Mouse (Mus musculus) kidney, postnatal 4 days (tissue): ENCODE measurements at regions not wholly inside any gene's neighbourhood (a gene's known extent, or its start where the extent isn't known, plus 50 kb on each side); places are given as distances from the start of the nearest gene placed in this dataset.

Source experiments
- DNase-seq, 2 experiments: peaks; one replicate each; pipeline ENCODE4 v3.0.0; 2021; ENCODE audit warnings: mixed read lengths in 2 of 2

DNA sequence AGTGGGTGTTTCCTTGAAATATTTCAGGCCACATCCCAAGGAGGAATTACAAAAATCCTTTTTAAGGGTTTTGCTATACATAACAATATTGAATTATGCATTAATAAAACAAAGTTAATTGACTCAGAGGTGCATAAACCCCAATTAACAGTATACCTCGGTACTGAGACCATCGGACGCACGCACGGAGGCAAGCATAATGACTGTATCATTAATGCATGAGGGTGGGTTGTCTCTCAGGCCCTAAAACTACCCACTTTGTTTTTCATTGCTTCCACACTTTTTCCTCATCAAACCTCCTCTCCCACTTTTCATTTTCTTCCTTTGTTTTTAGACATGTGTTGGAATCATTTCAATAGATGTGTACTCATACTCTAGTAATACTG lies 339.6 kb downstream of the Btg1 start:
- no peak for DNase-seq

DNA sequence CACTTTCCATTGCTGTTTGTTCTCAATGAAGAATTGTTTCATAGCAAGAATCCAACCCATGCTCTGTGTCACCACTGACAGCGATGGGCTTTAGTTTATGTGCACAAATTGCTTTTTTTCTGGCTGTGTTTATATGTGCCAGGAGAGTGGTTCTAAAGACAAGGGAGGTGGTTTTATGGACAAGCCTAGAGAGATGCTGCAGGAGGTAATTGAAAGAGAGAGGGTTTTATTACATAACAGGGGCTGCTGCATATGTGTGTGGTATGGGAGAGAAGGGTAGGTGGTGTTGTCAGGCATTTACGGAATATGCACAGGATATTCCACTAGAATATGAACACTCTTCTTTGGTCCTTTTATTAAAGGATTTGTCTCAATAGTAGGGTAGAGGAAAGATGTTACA lies 340.2 kb downstream of the Btg1 start:
- DNase-seq = no peak

GRCm38 (mm10) chr10:96969825-96970224 lies 353.0 kb downstream of the Btg1 start:
- DNase-seq = no peak

GRCm38 (mm10) chr10:96970737-96971136 lies 353.9 kb downstream of the Btg1 start:
- no peak for DNase-seq

DNA sequence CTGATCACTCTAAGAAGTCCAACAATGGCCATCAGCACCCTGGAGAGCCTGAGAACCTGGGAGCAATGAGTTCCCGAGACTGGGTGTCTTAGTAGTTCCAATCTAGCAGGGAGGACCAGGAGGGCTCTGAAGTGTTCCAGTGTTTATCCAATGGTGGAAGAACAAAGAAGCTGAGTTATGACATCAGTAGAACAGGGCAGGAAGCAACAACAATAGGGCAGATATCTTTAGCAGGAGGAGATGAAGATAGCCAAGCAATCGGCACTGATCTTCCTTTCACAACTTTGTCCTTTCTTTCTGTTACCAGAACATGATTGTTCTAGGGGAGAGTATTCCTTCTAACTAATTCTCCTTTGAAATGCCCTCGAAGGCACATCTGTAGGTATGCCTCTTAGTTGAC lies 355.0 kb downstream of the Btg1 start:
- DNase-seq = no peak

DNA sequence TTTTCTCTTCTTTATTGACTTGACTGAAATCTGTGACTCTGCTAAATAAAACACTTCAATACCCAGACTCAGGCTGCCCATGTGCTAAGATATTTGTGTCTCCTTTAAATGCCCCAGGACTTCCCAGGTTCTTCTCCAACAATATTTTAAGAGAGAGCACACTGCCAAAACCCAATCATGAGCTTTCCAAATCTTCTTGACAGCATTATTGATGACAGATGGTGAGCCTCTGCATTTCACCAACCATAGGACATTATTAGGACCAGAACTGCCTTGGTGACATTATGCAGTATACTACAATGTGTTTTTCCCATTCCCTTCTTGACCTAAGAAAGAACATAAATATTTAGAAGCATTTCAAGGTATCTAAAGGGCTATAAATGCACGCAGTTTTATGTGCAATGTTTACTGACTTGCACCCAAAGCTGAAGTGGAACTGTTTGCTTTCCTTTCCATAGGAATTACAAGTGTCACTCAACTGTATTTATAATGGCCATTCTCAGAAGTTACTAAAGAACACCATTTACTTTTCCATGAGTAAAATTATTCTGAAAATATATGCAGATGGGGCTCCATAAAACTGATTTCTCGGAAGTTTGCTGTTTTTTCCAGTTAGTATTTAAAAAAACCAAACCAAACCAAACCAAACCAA lies 357.6 kb downstream of the Btg1 start:
- DNase-seq = no peak

DNA sequence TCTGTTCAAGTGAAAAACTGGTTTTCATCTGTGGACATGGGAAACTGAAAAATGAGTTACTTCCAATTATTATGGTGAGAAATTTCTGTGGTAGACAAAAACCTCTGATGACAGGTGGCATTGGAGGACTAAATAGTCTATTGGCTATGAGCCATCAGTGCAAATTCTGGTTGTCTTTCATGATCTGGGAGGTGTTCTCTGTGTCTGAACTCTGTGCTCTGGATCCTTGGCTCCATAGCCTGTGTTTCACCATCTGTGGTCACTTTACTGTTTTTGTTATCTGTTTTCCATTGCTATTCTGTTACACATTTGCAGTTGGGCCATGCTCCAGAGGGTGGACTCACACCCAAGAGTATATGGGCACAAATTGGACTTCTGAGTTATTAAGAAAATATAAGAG lies 359.9 kb downstream of the Btg1 start:
- DNase-seq = no peak

GRCm38 (mm10) chr10:96980494-96980831 lies 363.7 kb downstream of the Btg1 start:
- no peak for DNase-seq

DNA sequence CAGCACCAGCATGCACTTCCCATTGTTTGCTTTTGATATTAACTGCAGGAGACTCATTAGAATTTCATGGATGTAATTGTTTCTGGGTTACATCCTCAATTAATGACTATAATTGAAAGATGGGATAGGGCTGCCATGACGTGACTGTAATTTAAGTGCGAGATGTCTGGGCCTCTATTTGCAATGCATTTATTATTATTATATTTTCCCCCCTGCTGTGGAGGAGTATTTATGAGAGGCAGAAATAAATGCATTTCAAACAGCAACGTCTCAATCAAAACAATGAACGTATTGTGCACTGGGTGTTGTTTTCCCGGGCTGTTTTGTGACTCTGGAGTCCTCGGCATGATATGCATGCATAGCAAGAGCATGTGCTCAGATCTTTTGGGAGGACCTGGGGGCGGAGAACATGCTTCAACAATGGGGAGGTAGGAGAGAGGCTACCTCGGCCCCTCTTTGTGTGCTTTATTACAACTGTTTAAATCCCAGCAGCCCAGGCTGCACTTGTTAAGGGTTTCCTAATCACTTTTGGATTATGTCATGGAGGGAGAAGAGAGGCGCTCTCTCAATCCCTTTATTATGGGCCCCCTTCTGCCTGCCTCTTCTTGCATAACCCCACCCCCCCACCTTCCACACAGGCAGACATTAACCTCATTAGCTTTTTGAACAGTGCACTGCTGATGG lies 364.2 kb downstream of the Btg1 start:
- no peak for DNase-seq

DNA sequence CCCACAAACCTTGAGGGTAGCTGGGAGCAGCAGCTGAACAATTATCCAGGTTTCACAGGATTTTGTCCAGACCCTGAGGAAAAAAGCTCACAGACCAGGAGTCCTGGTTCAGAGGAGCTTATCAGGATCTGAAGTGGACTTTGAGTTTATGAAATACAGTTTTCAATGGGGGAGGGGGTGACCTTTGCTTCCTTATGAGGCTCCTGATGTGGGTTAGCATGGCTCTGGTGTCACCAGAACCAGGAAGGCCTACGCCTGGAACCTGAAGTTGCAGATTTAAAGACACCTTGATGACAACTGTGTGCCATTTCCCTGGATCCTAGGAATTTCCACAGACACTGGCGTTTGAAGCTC lies 364.7 kb downstream of the Btg1 start:
- no peak for DNase-seq

- no peak for DNase-seq
These were observed 384.1 kb downstream of the Btg1 start for GRCm38 (mm10) chr10:97000871-97001270.

DNA sequence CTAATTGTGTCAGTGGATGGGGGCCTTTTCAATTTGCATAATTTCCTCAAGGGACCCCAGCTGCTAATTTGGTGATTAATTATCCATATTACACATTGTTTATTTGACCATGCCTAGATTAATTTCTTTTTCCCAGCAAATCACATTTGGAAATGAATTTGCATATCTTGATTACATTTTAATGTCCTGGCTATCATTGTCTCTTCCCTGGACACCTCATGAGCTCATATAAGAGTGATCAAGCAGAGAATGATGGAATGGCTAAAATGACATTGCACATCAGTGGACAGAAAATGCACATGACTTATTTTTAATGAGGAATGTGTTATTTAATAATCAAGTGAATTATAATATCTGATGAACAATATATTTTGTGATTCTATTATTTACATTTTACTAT lies 392.1 kb downstream of the Btg1 start:
- DNase-seq = no peak

DNA sequence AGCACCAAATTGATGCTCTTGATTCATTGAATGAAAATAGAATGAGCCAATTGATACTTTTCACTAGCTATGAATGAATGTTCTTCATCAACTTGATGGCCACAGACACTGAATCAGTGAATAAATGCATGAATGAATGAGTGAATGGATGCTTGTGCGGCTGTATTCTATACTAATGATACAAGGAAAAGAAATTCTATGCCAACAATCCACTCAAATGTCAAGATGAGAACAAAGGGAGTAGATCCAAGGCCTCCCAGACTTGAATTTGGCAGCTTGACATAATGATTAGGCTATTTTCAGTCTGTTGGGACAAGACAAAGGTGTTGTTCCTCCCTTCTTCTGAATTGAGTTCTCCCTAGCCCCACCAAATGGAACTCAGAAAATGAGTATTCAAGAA lies 393.1 kb downstream of the Btg1 start:
- no peak for DNase-seq

DNA sequence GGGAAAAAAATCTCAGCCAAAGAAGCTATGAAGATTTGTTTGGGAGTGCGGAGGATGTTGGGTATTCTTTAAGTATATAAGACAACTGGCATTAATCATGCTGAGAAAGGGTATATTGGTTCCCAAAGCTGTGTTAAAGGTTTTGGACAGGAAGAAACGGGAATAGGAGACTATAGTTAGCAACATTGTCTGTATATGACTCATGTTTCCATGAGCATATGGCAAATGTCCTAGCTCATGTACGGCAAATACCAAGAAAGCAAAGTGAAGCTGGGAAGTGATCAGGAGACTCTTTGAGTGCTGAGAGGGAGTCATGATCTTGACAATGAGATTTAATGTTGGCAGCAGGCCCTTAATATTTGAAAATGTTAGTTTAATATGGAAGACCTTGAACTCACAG lies 401.8 kb downstream of the Btg1 start:
- DNase-seq = no peak

DNA sequence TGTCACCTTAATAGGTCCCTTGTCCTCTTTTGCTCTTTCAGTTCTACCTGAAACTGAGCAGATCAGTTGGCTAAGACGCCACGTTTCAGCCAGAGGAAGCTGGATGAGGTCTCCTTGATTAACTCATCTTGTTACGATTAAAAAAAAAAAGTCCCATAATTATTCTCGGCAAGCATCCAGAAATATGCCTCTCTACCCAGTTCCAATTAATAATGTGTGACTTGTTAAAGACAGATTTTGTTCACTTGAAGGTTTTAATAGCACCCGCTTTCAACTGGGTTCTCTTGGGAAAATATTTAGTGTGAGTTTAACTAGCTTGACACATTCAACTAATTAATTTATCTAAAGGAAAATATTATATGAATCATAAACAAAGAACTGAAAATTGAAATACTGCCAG lies 412.0 kb downstream of the Btg1 start:
- no peak for DNase-seq

GRCm38 (mm10) chr10:97030996-97031395 lies 414.2 kb downstream of the Btg1 start:
- no peak for DNase-seq

- peak; percentile 9 to 11 for DNase-seq
These were observed 418.6 kb downstream of the Btg1 start for GRCm38 (mm10) chr10:97035371-97035786.

GRCm38 (mm10) chr10:97038025-97038424 lies 421.2 kb downstream of the Btg1 start:
- DNase-seq = no peak

DNA sequence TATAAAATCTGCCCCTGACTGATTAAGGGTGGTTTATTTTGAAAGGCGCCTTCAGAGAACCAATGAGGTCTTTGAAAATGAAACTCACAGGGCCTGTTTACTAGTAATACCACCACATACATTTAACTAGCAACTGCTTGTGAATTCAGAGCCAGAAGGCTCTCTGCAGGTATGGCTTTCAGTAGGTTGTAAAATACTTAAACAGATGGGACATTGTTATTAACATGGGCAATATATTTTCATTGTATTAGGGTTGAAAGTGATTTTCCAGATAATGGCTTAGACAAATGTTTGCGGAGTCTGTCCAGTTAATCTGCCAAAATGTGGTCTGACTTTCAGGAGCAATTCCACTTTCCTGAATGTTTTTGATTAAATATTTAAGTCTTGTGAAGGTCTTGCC lies 430.8 kb downstream of the Btg1 start:
- DNase-seq = no peak

DNA sequence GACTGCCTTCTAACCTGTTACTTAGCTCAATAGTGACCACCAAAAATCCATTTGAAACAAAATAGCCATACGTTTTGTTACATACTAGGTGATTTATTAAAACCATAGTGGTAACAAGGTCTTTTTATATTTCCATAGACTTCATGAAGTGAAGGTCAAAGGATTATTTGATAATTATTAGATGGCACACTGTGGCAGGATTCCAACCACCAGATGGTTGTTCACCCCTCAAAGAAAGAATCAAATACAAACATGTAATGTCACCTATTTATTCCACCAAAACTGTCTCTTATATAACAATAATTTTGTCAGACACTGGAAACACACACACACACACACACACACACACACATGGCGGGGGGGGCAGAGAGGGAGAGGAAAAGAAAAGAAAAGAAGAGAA lies 431.2 kb downstream of the Btg1 start:
- DNase-seq = no peak

DNA sequence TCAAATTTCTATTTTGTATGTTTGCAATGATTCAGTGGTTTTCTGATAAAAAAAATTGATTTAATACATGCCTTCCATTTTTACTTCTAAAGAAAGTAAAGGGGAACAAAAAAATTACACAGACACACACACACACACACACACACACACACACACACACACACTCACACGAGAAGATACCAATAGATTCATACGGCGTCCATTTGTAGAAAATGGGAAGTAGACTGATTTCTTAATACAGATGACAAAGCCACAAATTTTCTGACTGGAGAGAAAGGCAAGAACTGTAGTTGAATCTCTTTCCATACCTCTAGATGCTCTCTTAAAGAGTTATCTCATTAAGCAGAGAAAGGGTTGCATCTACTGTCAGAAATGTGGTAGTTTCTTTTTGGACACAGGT lies 424.9 kb upstream of the Dcn start:
- DNase-seq = no peak

DNA sequence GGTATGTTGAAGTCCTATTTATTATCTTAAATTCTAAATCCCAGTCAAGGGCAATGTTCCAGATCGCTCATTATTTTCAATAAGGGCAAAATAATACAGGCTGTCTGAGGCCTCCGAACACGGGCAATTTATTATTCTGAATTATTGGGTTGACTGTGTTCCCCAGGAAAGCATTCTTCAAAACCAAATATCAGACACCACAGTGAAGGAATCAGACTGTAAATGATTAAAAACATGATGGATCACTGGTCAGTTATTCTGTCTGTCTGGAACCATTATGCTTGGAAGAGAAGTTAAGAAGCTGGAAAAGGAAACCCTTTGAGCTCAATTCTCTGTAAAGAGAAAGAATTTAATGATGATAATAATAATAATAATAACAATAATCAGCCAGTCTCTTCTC lies 417.4 kb upstream of the Dcn start:
- DNase-seq = no peak

DNA sequence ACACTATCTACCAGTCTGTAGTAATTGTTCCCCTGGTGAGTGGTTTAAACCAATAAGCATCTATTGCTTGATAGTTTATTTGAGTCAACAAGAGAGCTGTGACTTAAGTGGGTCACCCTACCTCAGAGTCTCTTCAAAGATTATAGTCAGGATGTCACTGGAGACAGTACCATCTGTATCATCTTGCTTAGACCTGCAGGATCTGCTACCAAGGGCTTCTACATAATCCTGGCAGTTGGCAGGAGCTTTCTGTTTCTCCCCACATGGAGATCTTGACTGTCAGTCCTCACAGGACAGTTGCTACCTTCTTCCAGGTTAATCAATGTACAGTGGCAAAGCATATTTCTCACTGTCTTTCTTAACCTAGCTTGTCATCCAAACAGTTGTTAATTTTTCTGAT lies 414.9 kb upstream of the Dcn start:
- no peak for DNase-seq

DNA sequence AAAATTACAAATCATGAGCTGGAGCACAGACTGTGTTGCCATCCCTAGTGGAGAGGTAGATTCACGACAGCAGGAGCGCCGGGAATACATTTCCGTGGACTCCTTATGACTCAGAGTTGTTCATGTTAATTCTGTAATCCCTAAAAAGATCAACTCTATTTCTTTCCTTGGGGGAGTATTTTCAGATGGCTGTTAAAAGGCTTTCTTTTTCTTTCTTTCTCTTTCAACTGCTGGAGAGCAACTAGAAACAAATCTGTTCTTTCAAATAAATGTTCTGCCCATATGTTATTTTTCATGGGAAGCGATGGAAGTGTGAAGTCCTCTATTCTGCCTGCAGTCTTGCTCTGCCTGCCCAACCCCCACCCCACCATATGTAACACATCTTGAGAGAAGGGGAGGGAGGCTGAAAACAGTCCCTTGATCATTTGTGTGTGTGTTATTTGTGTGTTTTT lies 401.4 kb upstream of the Dcn start:
- DNase-seq = peak; percentile 59 to 65

GRCm38 (mm10) chr10:97079575-97079974 lies 399.8 kb upstream of the Dcn start:
- no peak for DNase-seq
